ENCODE assay signal across 8 mouse cellular contexts in the genomic region with DNA sequence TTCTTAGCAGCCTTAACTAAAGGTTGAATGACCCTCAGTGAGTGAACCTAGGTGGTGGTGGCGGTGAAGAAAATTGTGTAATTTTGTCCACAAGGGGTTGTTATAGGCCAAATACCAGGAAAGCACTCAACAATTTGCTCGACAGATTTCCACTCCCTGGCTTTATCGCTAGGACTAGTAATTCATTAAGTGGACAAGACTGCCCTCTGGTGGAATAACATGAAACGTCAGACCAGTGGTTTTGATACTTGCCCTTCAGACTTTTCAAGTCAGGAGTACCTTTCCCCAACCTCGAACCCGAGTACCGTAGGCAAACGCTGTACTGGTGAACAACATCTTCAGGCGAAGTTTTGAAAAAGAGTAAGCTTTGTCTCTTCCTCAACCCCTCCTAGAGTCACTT. TPM values are rescaled to one million over a fixed set of nuclear protein-coding genes. Genes with fewer than 3 reads are reported as not detected.
DNase-seq lines count a peak whose midpoint lies in the region; ATAC-seq and TF ChIP-seq lines count a peak whose summit lies in the region.

No protein-coding gene starts in this region.

- no peak overlapping the region for H3K4me3 ChIP-seq in heart, adult 2 months
- peak overlapping the region; percentile 32; the same call in 1 of the 2 replicates for H3K4me3 ChIP-seq in limb, embryonic 10.5 days
- no peak overlapping the region for H3K4me3 ChIP-seq in midbrain, embryonic 13.5 days (replicated peaks)

- no peak for TF ChIP-seq EP300 in heart, adult 2 months (IDR thresholded peaks at IDR 0.05; ENCODE audit: insufficient read depth, low read depth, low read length)

- peak; percentile 81 for DNase-seq in ovary, postnatal 14 days (ENCODE audit: low spot score)
- DNase-seq in ovary, postnatal 36 days (ENCODE audit: low spot score): no peak
- peak; percentile 94 for DNase-seq in embryo, embryonic 10 days (ENCODE audit: low spot score)
- peak; percentile 53 for DNase-seq in heart, adult 2 months
- peak; percentile 81 for DNase-seq in kidney, adult 18-20 months
- DNase-seq in limb, embryonic 10.5 days (ENCODE audit: low spot score): peak; percentile 71
- DNase-seq in spleen, postnatal 36 days (ENCODE audit: low spot score in 2 of 2): peak; percentile 70 to 82

- no peak overlapping the region for H3K27ac ChIP-seq in heart, adult 2 months
- no peak overlapping the region for H3K27ac ChIP-seq in limb, embryonic 10.5 days
- H3K27ac ChIP-seq in midbrain, embryonic 13.5 days: no peak overlapping the region

- no peaks in the 10 kb centered on the region for H3K27me3 ChIP-seq in heart, adult 2 months (ENCODE audit: control insufficient read depth, insufficient read depth, low read length)
- peaks cover 31% of the 10 kb centered on the region for H3K27me3 ChIP-seq in limb, embryonic 10.5 days (ENCODE audit: low read depth, poor library complexity, severe bottlenecking)
- H3K27me3 ChIP-seq in midbrain, embryonic 13.5 days: peaks cover 19% of the 10 kb centered on the region

- no peaks in the 10 kb centered on the region for H3K9me3 ChIP-seq in limb, embryonic 10.5 days (replicated peaks)
- no peaks in the 10 kb centered on the region for H3K9me3 ChIP-seq in midbrain, embryonic 13.5 days

- under 1% methylated on average over 9 of the region's 9 CpGs for WGBS in heart, adult 2 months
- WGBS in limb, embryonic 10.5 days: under 1% methylated on average over 9 of the region's 9 CpGs
- whole genome bisulfite sequencing in midbrain, embryonic 13.5 days: 1% methylated on average over 9 of the region's 9 CpGs

- intact Hi-C loops in heart, adult 2 months (cut with DNase I): loop anchor here (1.0 to 10.0 kb wide), 3 partner anchors 50 to 271 kb away; a partner anchor contains a TSS

- TF ChIP-seq CTCF in heart, adult 2 months (IDR thresholded peaks at IDR 0.05): peak; percentile 92

- no peak for TF ChIP-seq POLR2A in heart, adult 2 months (IDR thresholded peaks at IDR 0.05; ENCODE audit: insufficient read depth, low read depth, low read length)

- H3K4me1 ChIP-seq in heart, adult 2 months (ENCODE audit: control insufficient read depth, insufficient read depth, low read length): peaks cover 3% of the 10 kb centered on the region
- peaks cover 31% of the 10 kb centered on the region for H3K4me1 ChIP-seq in limb, embryonic 10.5 days
- peaks cover 24% of the 10 kb centered on the region for H3K4me1 ChIP-seq in midbrain, embryonic 13.5 days (replicated peaks)

- no peak overlapping the region for H3K9ac ChIP-seq in heart, adult 2 months (ENCODE audit: low read depth, low read length)
- H3K9ac ChIP-seq in midbrain, embryonic 13.5 days (replicated peaks): 0 out of 2 replicates have a peak overlapping the region, but pooled peaks have one; percentile 39

- H3K36me3 ChIP-seq in heart, adult 2 months (ENCODE audit: control insufficient read depth, insufficient read depth, low read length): no peaks in the 10 kb centered on the region
- no peaks in the 10 kb centered on the region for H3K36me3 ChIP-seq in limb, embryonic 10.5 days
- no peaks in the 10 kb centered on the region for H3K36me3 ChIP-seq in midbrain, embryonic 13.5 days

- ATAC-seq in midbrain, embryonic 13.5 days: no peak

- H3K79me2 ChIP-seq in heart, adult 2 months (replicated peaks; ENCODE audit: control insufficient read depth, insufficient read depth, low read length): no peaks in the 10 kb centered on the region

- H3K4me2 ChIP-seq in midbrain, embryonic 13.5 days (replicated peaks): 0 out of 2 replicates have a peak overlapping the region, but pooled peaks have one; percentile 29

RNA-seq across cellular contexts. Expression of a gene that starts 3.9 kb away (rescaled TPM):
- 1 to 10 TPM; 2.0 to 2.5 TPM for total RNA-seq in heart, adult 2 months (2021)
- 0.78 and 1.1 TPM in 2 replicates for polyA plus RNA-seq in heart, adult 2 months (2012; rRNA removed)
- 16.2 TPM in 2 replicates for polyA plus RNA-seq in limb, embryonic 10.5 days (2016; fragmentation: Nextera tagmentation; extraction: Ambion mirVana)
- polyA plus RNA-seq in midbrain, embryonic 13.5 days (2015; fragmentation: Nextera tagmentation; extraction: Ambion mirVana): 11.2 and 11.7 TPM in 2 replicates

RNA-seq across cellular contexts. Expression of a gene that starts 5.4 kb away (rescaled TPM):
- 100 to 1,000 TPM; 132 to 156 TPM for total RNA-seq in heart, adult 2 months (2021)
- 83.2 and 101 TPM in 2 replicates for polyA plus RNA-seq in heart, adult 2 months (2012; rRNA removed)
- 430 and 439 TPM in 2 replicates for polyA plus RNA-seq in limb, embryonic 10.5 days (2016; fragmentation: Nextera tagmentation; extraction: Ambion mirVana)
- polyA plus RNA-seq in midbrain, embryonic 13.5 days (2015; fragmentation: Nextera tagmentation; extraction: Ambion mirVana): 127 and 141 TPM in 2 replicates

RNA-seq across cellular contexts. Expression of a gene that starts 27.3 kb away (rescaled TPM):
- total RNA-seq in heart, adult 2 months (2021): 1 to 10 TPM; 5.2 to 5.9 TPM
- 19.4 and 24.9 TPM in 2 replicates for polyA plus RNA-seq in heart, adult 2 months (2012; rRNA removed)
- polyA plus RNA-seq in limb, embryonic 10.5 days (2016; fragmentation: Nextera tagmentation; extraction: Ambion mirVana): 9.2 and 10.2 TPM in 2 replicates
- polyA plus RNA-seq in midbrain, embryonic 13.5 days (2015; fragmentation: Nextera tagmentation; extraction: Ambion mirVana): 14.8 and 20.9 TPM in 2 replicates

RNA-seq across cellular contexts. Expression of a gene that starts 28.4 kb away (rescaled TPM):
- 100 to 1,000 TPM; 181 to 201 TPM for total RNA-seq in heart, adult 2 months (2021)
- polyA plus RNA-seq in heart, adult 2 months (2012; rRNA removed): 229 and 234 TPM in 2 replicates
- 168 and 182 TPM in 2 replicates for polyA plus RNA-seq in limb, embryonic 10.5 days (2016; fragmentation: Nextera tagmentation; extraction: Ambion mirVana)
- 266 and 289 TPM in 2 replicates for polyA plus RNA-seq in midbrain, embryonic 13.5 days (2015; fragmentation: Nextera tagmentation; extraction: Ambion mirVana)

RNA-seq across cellular contexts. Expression of a gene that starts 38.2 kb away (rescaled TPM):
- total RNA-seq in heart, adult 2 months (2021): 100 to 1,000 TPM; 140 to 155 TPM
- polyA plus RNA-seq in heart, adult 2 months (2012; rRNA removed): 151 and 206 TPM in 2 replicates
- 0.15 and 0.24 TPM in 2 replicates for polyA plus RNA-seq in limb, embryonic 10.5 days (2016; fragmentation: Nextera tagmentation; extraction: Ambion mirVana)
- 1.7 and 2.5 TPM in 2 replicates for polyA plus RNA-seq in midbrain, embryonic 13.5 days (2015; fragmentation: Nextera tagmentation; extraction: Ambion mirVana)
